Mouse (Mus musculus): ENCODE data around the gene Myo16. TPM values are rescaled to one million over a fixed set of nuclear protein-coding genes. Genes with fewer than 3 reads are reported as not detected.

Myo16 gene
- polyA plus RNA-seq, 1 experiment from 2014 or later = 0.27 TPM

DNA sequence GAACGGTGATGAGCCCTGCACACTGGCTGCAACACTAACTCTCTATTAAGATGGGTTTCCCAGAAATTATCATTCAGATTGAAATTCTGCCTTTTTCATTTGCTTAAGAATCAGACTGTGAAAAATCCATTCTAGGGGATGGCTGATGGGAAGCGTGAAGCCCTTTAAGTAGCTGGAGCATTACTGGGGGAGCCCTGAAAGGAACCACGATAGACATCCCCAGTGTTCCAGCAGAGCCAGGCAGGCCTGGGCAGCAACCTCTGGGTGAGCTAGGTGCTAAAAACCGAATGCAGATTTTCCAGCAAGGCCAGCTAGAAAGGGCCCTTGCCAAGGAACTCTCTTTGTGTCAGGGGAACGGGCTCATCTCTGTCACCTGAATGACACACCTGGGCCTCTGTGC, 407.9 kb downstream of the Myo16 start:
- Histone ChIP-seq H3K27ac (ENCODE audit: low read depth, low read length) (no peak overlapping the region), H3K4me2 (replicated peaks; ENCODE audit: low read depth, low read length) (no peak overlapping the region), H3K4me1 (ENCODE audit: control insufficient read depth, insufficient read depth, low read length) (no peaks in the 10 kb centered on the region), H3K4me3 (ENCODE audit: low read length) (no peak overlapping the region), H3K9ac (ENCODE audit: low read depth, low read length) (no peak overlapping the region), H3K36me3 (ENCODE audit: control insufficient read depth, insufficient read depth, low read length) (no peaks in the 10 kb centered on the region), H3K9me3 (ENCODE audit: control insufficient read depth, low read length) (no peaks in the 10 kb centered on the region), H3K27me3 (ENCODE audit: control insufficient read depth, insufficient read depth, low read length) (no peaks in the 10 kb centered on the region)
- 80% methylated on average over 5 of the region's 5 CpGs for WGBS
- ATAC-seq (ENCODE audit: low FRiP score, low TSS enrichment) = no peak

DNA sequence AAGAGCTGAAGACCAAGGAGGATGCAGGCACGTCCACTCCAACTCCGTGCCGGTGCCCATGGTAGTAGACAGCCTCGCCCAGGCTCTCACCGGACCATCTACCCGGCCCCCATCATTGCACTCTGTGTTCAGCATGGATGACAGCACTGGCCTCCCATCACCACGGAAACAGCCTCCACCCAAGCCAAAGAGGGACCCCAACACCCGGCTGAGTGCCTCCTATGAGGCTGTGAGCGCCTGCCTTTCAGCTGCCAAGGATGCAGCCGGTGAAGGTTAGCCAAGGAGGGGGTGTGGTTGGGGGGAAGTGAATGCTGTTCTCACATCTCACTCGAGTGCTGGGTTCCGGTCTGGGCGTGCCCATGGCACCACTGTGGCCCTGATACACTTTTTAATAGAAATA, 408.3 kb downstream of the Myo16 start:
- Histone ChIP-seq H3K4me2 (replicated peaks; ENCODE audit: low read depth, low read length) (no peak overlapping the region), H3K4me3 (ENCODE audit: low read length) (no peak overlapping the region), H3K9ac (ENCODE audit: low read depth, low read length) (no peak overlapping the region), H3K9me3 (ENCODE audit: control insufficient read depth, low read length) (no peaks in the 10 kb centered on the region), H3K4me1 (ENCODE audit: control insufficient read depth, insufficient read depth, low read length) (no peaks in the 10 kb centered on the region), H3K27me3 (ENCODE audit: control insufficient read depth, insufficient read depth, low read length) (no peaks in the 10 kb centered on the region), H3K36me3 (ENCODE audit: control insufficient read depth, insufficient read depth, low read length) (no peaks in the 10 kb centered on the region), H3K27ac (ENCODE audit: low read depth, low read length) (no peak overlapping the region)
- 84% methylated on average over 13 of the region's 13 CpGs for WGBS
- ATAC-seq (ENCODE audit: low FRiP score, low TSS enrichment) = no peak

DNA sequence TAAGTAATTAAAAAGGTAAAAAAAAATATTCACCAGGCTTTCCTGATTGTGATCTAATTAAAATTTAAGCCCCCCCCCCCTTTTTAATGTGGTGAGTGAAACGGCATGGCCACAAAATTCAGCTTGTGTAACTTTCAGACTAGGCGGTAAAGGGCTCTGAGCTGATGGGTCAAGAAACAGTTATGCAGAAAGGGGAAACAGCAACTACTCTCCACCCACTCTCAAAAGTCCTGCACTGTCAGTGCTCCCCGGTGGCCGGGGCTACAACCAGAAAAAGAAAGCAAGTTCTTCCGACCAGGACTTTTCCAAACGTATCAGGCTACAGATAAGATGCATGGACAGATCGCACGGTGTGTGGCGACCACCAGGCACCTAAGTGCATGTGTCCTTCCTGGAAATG, 408.9 kb downstream of the Myo16 start:
- 80% methylated on average over 9 of the region's 9 CpGs for WGBS
- Histone ChIP-seq H3K4me2 (replicated peaks; ENCODE audit: low read depth, low read length) (no peak overlapping the region), H3K4me3 (ENCODE audit: low read length) (no peak overlapping the region), H3K27me3 (ENCODE audit: control insufficient read depth, insufficient read depth, low read length) (no peaks in the 10 kb centered on the region), H3K4me1 (ENCODE audit: control insufficient read depth, insufficient read depth, low read length) (no peaks in the 10 kb centered on the region), H3K36me3 (ENCODE audit: control insufficient read depth, insufficient read depth, low read length) (no peaks in the 10 kb centered on the region), H3K27ac (ENCODE audit: low read depth, low read length) (no peak overlapping the region), H3K9me3 (ENCODE audit: control insufficient read depth, low read length) (no peaks in the 10 kb centered on the region), H3K9ac (ENCODE audit: low read depth, low read length) (no peak overlapping the region)
- ATAC-seq (ENCODE audit: low FRiP score, low TSS enrichment) = no peak

DNA sequence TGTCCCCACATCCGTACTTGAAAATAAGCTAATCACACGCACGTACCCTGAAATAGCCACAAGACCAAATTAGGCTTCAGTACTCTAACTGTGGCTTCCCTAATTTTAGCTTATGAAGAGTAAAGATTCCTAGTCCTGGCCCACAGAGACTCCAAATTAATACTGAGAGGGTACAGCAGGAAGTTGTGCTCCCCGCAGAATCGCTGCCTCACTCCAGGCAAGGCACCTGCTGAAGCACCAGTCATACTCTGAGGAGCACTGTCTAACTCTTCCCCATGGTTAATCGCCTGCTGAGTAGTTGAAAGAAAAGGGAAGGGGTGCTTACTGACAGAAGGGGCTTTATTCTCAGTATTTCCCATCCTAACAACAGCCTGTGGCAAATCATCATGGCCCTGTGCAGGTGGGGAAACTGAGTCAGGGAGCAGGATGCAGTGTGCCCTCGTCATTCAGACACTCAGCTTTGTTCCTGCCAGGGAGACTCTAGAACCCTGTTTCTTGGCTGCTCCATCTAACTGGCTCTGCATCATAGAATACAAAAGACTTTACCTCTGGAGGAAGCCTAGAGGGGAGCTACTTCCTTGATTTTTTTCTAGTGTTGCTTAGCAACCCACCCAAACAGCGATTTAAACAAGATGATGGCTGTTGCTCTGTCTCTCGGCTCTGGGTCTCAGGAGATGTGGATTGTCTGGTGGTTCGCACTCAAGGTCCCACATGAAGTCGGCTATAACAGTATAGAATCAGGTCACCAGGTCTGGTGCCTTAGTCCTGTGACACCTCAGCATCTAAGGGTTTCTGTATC, 411.7 kb downstream of the Myo16 start:
- H3K4me3 ChIP-seq (ENCODE audit: low read length) = no peak overlapping the region
- no peak overlapping the region for H3K4me2 ChIP-seq (replicated peaks; ENCODE audit: low read depth, low read length)
- 82% methylated on average over 11 of the region's 11 CpGs for WGBS
- H3K27me3 ChIP-seq (ENCODE audit: control insufficient read depth, insufficient read depth, low read length) = no peaks in the 10 kb centered on the region
- no peaks in the 10 kb centered on the region for H3K36me3 ChIP-seq (ENCODE audit: control insufficient read depth, insufficient read depth, low read length)
- no peak for ATAC-seq (ENCODE audit: low FRiP score, low TSS enrichment)
- no peaks in the 10 kb centered on the region for H3K9me3 ChIP-seq (ENCODE audit: control insufficient read depth, low read length)
- H3K4me1 ChIP-seq (ENCODE audit: control insufficient read depth, insufficient read depth, low read length) = no peaks in the 10 kb centered on the region
- no peak overlapping the region for H3K9ac ChIP-seq (ENCODE audit: low read depth, low read length)
- H3K27ac ChIP-seq (ENCODE audit: low read depth, low read length) = no peak overlapping the region

DNA sequence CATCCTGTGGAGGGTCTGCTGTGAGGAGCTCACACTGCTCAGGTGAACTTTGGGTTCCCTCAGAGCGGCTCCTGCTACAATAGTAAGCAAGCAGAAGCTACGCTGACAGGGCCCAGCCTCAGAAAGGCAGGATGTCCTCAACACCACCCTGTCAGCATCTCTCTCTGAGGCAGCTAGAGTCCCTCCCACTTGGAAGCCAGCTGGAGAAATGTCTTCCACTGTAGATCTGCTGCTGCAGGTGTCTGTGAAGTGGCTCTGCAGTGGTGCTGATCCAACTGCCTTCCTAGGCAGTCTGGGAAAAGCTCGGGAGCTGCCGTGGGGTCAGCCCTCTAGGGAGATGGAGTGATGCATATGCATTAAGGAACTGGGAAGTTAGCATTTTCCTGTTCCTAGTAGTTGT, 414.7 kb downstream of the Myo16 start:
- H3K9me3 ChIP-seq (ENCODE audit: control insufficient read depth, low read length) = no peaks in the 10 kb centered on the region
- no peak overlapping the region for H3K4me3 ChIP-seq (ENCODE audit: low read length)
- ATAC-seq (ENCODE audit: low FRiP score, low TSS enrichment) = no peak
- H3K27me3 ChIP-seq (ENCODE audit: control insufficient read depth, insufficient read depth, low read length) = no peaks in the 10 kb centered on the region
- WGBS = 73% methylated on average over 4 of the region's 4 CpGs
- no peaks in the 10 kb centered on the region for H3K36me3 ChIP-seq (ENCODE audit: control insufficient read depth, insufficient read depth, low read length)
- H3K4me2 ChIP-seq (replicated peaks; ENCODE audit: low read depth, low read length) = no peak overlapping the region
- H3K4me1 ChIP-seq (ENCODE audit: control insufficient read depth, insufficient read depth, low read length) = no peaks in the 10 kb centered on the region
- no peak overlapping the region for H3K9ac ChIP-seq (ENCODE audit: low read depth, low read length)
- no peak overlapping the region for H3K27ac ChIP-seq (ENCODE audit: low read depth, low read length)

DNA sequence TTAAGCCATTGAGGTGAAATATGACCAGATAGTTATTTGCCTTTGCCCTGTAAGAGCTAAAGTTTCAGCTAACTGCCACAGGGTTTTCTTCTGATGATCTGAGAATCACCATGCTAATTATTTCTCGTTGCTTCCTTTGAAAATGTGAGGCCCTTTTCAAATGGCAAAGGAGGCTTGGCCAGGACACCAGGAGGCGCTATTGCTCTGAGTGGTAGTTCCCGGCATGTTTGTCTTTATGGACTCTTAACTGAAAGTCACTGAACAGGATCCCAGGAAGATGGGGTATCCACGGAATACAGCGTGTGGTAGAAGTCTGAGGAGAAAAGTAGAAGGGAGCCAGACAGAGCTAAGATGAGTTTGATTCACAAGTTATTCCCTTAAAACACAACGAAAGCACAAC, 420.4 kb downstream of the Myo16 start:
- no peak overlapping the region for H3K9ac ChIP-seq (ENCODE audit: low read depth, low read length)
- no peak overlapping the region for H3K27ac ChIP-seq (ENCODE audit: low read depth, low read length)
- no peak overlapping the region for H3K4me3 ChIP-seq (ENCODE audit: low read length)
- no peaks in the 10 kb centered on the region for H3K9me3 ChIP-seq (ENCODE audit: control insufficient read depth, low read length)
- no peaks in the 10 kb centered on the region for H3K4me1 ChIP-seq (ENCODE audit: control insufficient read depth, insufficient read depth, low read length)
- 20% methylated on average over 6 of the region's 6 CpGs for WGBS
- no peak overlapping the region for H3K4me2 ChIP-seq (replicated peaks; ENCODE audit: low read depth, low read length)
- no peak for ATAC-seq (ENCODE audit: low FRiP score, low TSS enrichment)
- no peaks in the 10 kb centered on the region for H3K27me3 ChIP-seq (ENCODE audit: control insufficient read depth, insufficient read depth, low read length)
- no peaks in the 10 kb centered on the region for H3K36me3 ChIP-seq (ENCODE audit: control insufficient read depth, insufficient read depth, low read length)

DNA sequence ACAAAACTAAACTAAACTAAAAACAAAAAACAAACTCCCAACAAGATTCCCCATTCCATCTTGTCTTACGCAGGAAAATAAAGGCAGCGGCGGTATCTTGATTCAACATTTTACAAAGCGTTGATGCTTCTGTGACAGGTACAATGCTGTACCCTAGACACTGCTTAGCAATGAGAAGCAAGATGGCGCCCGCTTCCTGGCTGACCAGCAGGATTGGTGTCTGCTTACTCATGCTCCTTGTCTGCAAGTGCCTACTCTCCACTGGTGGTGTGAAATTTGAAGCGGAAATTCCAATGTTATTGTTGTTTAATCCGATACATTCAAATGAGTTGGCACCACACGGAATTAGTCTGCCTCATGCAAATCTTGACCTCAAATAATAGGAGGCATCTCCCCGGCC, 421.5 kb downstream of the Myo16 start:
- H3K4me1 ChIP-seq (ENCODE audit: control insufficient read depth, insufficient read depth, low read length) = no peaks in the 10 kb centered on the region
- 95% methylated on average over 10 of the region's 10 CpGs for WGBS
- H3K36me3 ChIP-seq (ENCODE audit: control insufficient read depth, insufficient read depth, low read length) = no peaks in the 10 kb centered on the region
- no peak for ATAC-seq (ENCODE audit: low FRiP score, low TSS enrichment)
- no peaks in the 10 kb centered on the region for H3K9me3 ChIP-seq (ENCODE audit: control insufficient read depth, low read length)
- H3K4me2 ChIP-seq (replicated peaks; ENCODE audit: low read depth, low read length) = no peak overlapping the region
- H3K9ac ChIP-seq (ENCODE audit: low read depth, low read length) = no peak overlapping the region
- no peak overlapping the region for H3K27ac ChIP-seq (ENCODE audit: low read depth, low read length)
- H3K4me3 ChIP-seq (ENCODE audit: low read length) = no peak overlapping the region
- no peaks in the 10 kb centered on the region for H3K27me3 ChIP-seq (ENCODE audit: control insufficient read depth, insufficient read depth, low read length)

DNA sequence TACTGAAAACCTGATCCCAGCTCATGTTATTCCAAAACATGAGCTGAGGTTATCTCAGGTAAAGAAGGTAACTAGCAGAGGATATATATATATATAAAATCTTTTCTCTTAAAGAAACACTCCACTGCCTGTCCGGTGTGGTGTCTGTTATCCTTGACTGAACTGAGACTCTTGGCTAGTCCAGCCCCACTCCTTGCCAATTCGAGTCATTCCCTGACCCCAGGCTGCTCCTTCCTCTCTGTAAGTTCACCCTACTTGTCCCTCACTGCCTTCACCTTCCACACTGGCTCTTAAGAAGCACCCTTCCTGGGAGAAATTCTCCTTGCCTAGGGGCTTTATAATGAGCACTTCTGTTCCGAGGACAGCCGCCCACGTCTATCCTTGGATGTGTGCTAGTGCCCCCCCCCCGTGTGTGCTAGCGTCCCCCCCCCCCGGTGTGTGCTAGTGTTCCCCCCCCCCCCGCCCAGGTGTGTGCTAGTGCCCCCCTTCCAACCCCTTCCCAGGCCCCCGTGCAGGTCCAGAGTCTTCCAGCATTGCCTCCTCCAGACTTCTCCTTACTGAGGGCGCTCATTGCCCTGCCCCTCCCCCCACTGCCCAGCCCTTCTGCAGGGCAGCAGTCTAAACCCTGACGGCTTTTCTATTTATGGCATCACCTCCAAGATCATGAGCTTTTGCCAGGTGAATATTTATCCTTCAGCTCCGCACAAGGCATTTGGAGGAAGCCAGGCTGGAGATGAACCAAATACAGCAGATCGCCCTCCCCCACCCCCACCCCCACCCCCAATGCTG, 433.4 kb downstream of the Myo16 start:
- no peaks in the 10 kb centered on the region for H3K27me3 ChIP-seq (ENCODE audit: control insufficient read depth, insufficient read depth, low read length)
- no peaks in the 10 kb centered on the region for H3K36me3 ChIP-seq (ENCODE audit: control insufficient read depth, insufficient read depth, low read length)
- H3K4me2 ChIP-seq (replicated peaks; ENCODE audit: low read depth, low read length) = peak overlapping the region; percentile 21; the same call in 1 of the 2 replicates
- WGBS = 13% methylated on average over 12 of the region's 14 CpGs
- no peaks in the 10 kb centered on the region for H3K9me3 ChIP-seq (ENCODE audit: control insufficient read depth, low read length)
- H3K9ac ChIP-seq (ENCODE audit: low read depth, low read length) = no peak overlapping the region
- peaks cover 12% of the 10 kb centered on the region; the same call in 1 of the 2 replicates for H3K4me1 ChIP-seq (ENCODE audit: control insufficient read depth, insufficient read depth, low read length)
- no peak overlapping the region for H3K27ac ChIP-seq (ENCODE audit: low read depth, low read length)
- no peak overlapping the region for H3K4me3 ChIP-seq (ENCODE audit: low read length)
- peak; percentile 71; the same call in 1 of the 2 replicates for ATAC-seq (ENCODE audit: low FRiP score, low TSS enrichment)

DNA sequence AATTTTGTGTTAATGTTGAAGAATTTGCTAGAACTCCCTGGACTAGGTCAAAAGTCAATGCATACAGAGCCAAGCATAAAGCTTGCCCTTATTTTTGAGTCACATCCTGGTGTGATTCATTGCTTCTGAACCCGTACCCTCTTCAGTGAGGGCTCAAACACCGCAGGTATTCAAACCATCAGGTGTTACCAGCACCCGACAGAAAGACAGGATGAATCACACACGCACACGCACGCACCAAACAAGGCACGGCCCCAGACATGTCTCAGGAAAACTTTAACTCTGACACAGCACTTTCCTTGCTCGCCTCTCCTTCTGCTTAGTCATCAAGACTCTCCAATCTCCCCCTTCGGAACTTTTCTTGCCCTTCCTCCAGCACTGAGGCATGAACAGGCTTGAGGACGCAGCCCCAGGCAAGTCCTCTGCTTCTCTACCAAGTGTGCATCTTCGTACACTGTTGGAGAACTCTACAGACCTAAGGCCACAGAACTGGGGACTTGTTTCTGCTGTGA, 435.8 kb downstream of the Myo16 start:
- Histone ChIP-seq H3K36me3 (ENCODE audit: control insufficient read depth, insufficient read depth, low read length) (no peaks in the 10 kb centered on the region), H3K27me3 (ENCODE audit: control insufficient read depth, insufficient read depth, low read length) (no peaks in the 10 kb centered on the region), H3K4me1 (ENCODE audit: control insufficient read depth, insufficient read depth, low read length) (peaks cover 12% of the 10 kb centered on the region; the same call in 1 of the 2 replicates), H3K27ac (ENCODE audit: low read depth, low read length) (no peak overlapping the region), H3K9ac (ENCODE audit: low read depth, low read length) (no peak overlapping the region), H3K9me3 (ENCODE audit: control insufficient read depth, low read length) (no peaks in the 10 kb centered on the region), H3K4me3 (ENCODE audit: low read length) (no peak overlapping the region), H3K4me2 (replicated peaks; ENCODE audit: low read depth, low read length) (no peak overlapping the region)
- no peak for ATAC-seq (ENCODE audit: low FRiP score, low TSS enrichment)
- WGBS = 78% methylated on average over 11 of the region's 11 CpGs

Data from kidney, embryonic 14.5 days (tissue).